In the genomic region with DNA sequence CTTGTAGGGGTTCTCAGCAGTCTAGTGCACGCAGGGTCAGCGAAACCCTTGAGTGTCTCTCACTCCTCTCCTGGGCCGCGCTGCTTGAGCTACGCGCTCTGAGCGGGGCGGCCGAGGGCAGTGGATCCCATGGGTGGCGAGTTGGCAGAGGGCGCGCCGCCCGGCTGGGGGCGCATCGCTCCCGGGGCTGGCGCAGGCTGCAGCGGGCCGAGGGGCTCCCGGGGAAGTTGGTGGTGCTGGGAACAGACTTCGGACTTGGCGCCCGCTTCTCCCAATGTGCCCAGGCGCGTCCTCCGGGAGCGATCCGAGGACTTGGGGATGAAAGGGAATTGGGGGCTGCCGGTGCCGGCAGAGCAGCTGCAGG, we compare ENCODE assay signal across 9 mouse cellular contexts. TPM values are rescaled to one million over a fixed set of nuclear protein-coding genes. Genes with fewer than 3 reads are reported as not detected.
DNase-seq lines count a peak whose midpoint lies in the region; ATAC-seq lines count a peak whose summit lies in the region.
"Had no signal": no experiment of that assay in that cellular context is flagged by ENCODE, and none has a peak within 500 bp of the region (broad histone marks: within the 10 kb centered on the region; RNA-seq: fewer than 3 reads in every experiment).

No protein-coding gene starts in this region.

- peak overlapping the region; percentile 58 for H3K9ac ChIP-seq in lung, embryonic 16.5 days (ENCODE audit: low read length)
- H3K9ac ChIP-seq in forebrain, embryonic 12.5 days = peak overlapping the region; percentile 76

- H3K4me1 ChIP-seq in lung, embryonic 16.5 days (replicated peaks; ENCODE audit: control insufficient read depth, insufficient read depth, low read length) = 0 out of 2 replicates have a peak, but pooled peaks cover 2% of the 10 kb centered on the region
- 0 out of 2 replicates have a peak, but pooled peaks cover 10% of the 10 kb centered on the region for H3K4me1 ChIP-seq in forebrain, embryonic 12.5 days
- H3K4me1 ChIP-seq in hindbrain, embryonic 10.5 days (replicated peaks) = peaks cover 14% of the 10 kb centered on the region; the same call in 1 of the 2 replicates

- H3K4me2 ChIP-seq in lung, embryonic 16.5 days (ENCODE audit: low read depth, low read length) = peak overlapping the region; percentile 97
- H3K4me2 ChIP-seq in forebrain, embryonic 12.5 days = peak overlapping the region; percentile 92

- H3K27ac ChIP-seq in lung, embryonic 16.5 days (ENCODE audit: low read length) = no peak overlapping the region
- H3K27ac ChIP-seq in forebrain, embryonic 12.5 days = peak overlapping the region; percentile 70; the same call in 1 of the 2 replicates
- peak overlapping the region; percentile 90 for H3K27ac ChIP-seq in hindbrain, embryonic 10.5 days
- H3K27ac ChIP-seq: macrophage had no signal

- H3K27me3 ChIP-seq in lung, embryonic 16.5 days (ENCODE audit: control insufficient read depth, insufficient read depth, low read depth, low read length) = peaks cover 29% of the 10 kb centered on the region
- H3K27me3 ChIP-seq in forebrain, embryonic 12.5 days = peaks cover 34% of the 10 kb centered on the region
- H3K27me3 ChIP-seq in hindbrain, embryonic 10.5 days (ENCODE audit: insufficient read depth, poor library complexity, severe bottlenecking) = peaks cover 40% of the 10 kb centered on the region

- WGBS in lung, embryonic 16.5 days = 0% methylated on average over 31 of the region's 31 CpGs
- WGBS in forebrain, embryonic 12.5 days = 0% methylated on average over 25 of the region's 31 CpGs
- WGBS in hindbrain, embryonic 10.5 days = under 1% methylated on average over 31 of the region's 31 CpGs

- H3K9me3 ChIP-seq in lung, embryonic 16.5 days (ENCODE audit: control insufficient read depth, low read length) = no peaks in the 10 kb centered on the region
- H3K9me3 ChIP-seq in forebrain, embryonic 12.5 days = no peaks in the 10 kb centered on the region
- H3K9me3 ChIP-seq in hindbrain, embryonic 10.5 days = no peaks in the 10 kb centered on the region

- ATAC-seq in lung, embryonic 16.5 days (ENCODE audit: low read depth) = peak; percentile 75; the same call in 1 of the 2 replicates
- peak; percentile 85 for ATAC-seq in forebrain, embryonic 12.5 days (ENCODE audit: low FRiP score)

- no peaks in the 10 kb centered on the region for H3K36me3 ChIP-seq in lung, embryonic 16.5 days (ENCODE audit: control insufficient read depth, insufficient read depth, low read length)
- H3K36me3 ChIP-seq in forebrain, embryonic 12.5 days (replicated peaks) = no peaks in the 10 kb centered on the region
- H3K36me3 ChIP-seq in hindbrain, embryonic 10.5 days = no peaks in the 10 kb centered on the region

- peak overlapping the region; percentile 60 for H3K4me3 ChIP-seq in lung, embryonic 16.5 days (ENCODE audit: low read length)
- peak overlapping the region; percentile 72 for H3K4me3 ChIP-seq in forebrain, embryonic 12.5 days (replicated peaks)
- H3K4me3 ChIP-seq in hindbrain, embryonic 10.5 days = peak overlapping the region; percentile 78

- no peak for DNase-seq in lung, postnatal 36 days
- no peak for DNase-seq in hindbrain, embryonic 10.5 days (ENCODE audit: low spot score)
- DNase-seq in lung, postnatal 10 days = peak; percentile 16
- no peak for DNase-seq in urinary bladder, postnatal 14 days (ENCODE audit: low spot score)
- DNase-seq in left cerebral cortex, adult 11 months (ENCODE audit: low spot score) = no peak
- DNase-seq in spleen, postnatal 36 days (ENCODE audit: low spot score in 2 of 2) = no peak

RNA-seq across cellular contexts. Expression of gene Sgcd, which starts 0.5 kb away (rescaled TPM):
- 2.4 and 3.0 TPM in 2 replicates for polyA plus RNA-seq in lung, embryonic 16.5 days (2015; fragmentation: Nextera tagmentation; extraction: Ambion mirVana)
- 2.9 and 3.4 TPM in 2 replicates for polyA plus RNA-seq in forebrain, embryonic 12.5 days (2016; fragmentation: Nextera tagmentation; extraction: Ambion mirVana)
- 1.5 and 2.3 TPM in 2 replicates for polyA plus RNA-seq in hindbrain, embryonic 10.5 days (2016; fragmentation: Nextera tagmentation; extraction: Ambion mirVana)
- polyA plus RNA-seq: macrophage had no signal
